Mouse (Mus musculus): ENCODE results near the gene Kctd18.

Gene Kctd18

GRCm38 (mm10) chr1:57989052-57989600, 29.6 kb downstream of the Kctd18 start:
- DNase-seq (ENCODE audit: low spot score), result no peak

GRCm38 (mm10) chr1:57976860-57977259, 41.9 kb downstream of the Kctd18 start:
- no peak for DNase-seq (ENCODE audit: low spot score)

GRCm38 (mm10) chr1:57971588-57971987, 47.2 kb downstream of the Kctd18 start:
- DNase-seq (ENCODE audit: low spot score), result no peak

- DNase-seq (ENCODE audit: low spot score), result peak; percentile 95
Observed at GRCm38 (mm10) chr1:57969327-57970271, 49.2 kb downstream of the Kctd18 start.

- DNase-seq (ENCODE audit: low spot score), result no peak
Observed at GRCm38 (mm10) chr1:57955774-57956173, 63.0 kb downstream of the Kctd18 start.

- DNase-seq (ENCODE audit: low spot score), result no peak
Observed at GRCm38 (mm10) chr1:57954376-57954765, 64.4 kb downstream of the Kctd18 start.

- no peak for DNase-seq (ENCODE audit: low spot score)
Observed at GRCm38 (mm10) chr1:57953586-57954375, 65.0 kb downstream of the Kctd18 start.

GRCm38 (mm10) chr1:57952509-57952908, 66.2 kb downstream of the Kctd18 start:
- no peak for DNase-seq (ENCODE audit: low spot score)

- no peak for DNase-seq (ENCODE audit: low spot score)
Observed at GRCm38 (mm10) chr1:57949716-57950115, 69.0 kb downstream of the Kctd18 start.

- DNase-seq (ENCODE audit: low spot score), result peak; percentile 63
Observed at GRCm38 (mm10) chr1:57949195-57949594, 69.6 kb downstream of the Kctd18 start.

GRCm38 (mm10) chr1:57947552-57948347, 71.0 kb downstream of the Kctd18 start:
- no peak for DNase-seq (ENCODE audit: low spot score)

GRCm38 (mm10) chr1:57942215-57942614, 76.5 kb downstream of the Kctd18 start:
- DNase-seq (ENCODE audit: low spot score), result no peak

- no peak for DNase-seq (ENCODE audit: low spot score)
Observed at GRCm38 (mm10) chr1:57941734-57942133, 77.0 kb downstream of the Kctd18 start.

- DNase-seq (ENCODE audit: low spot score), result no peak
Observed at GRCm38 (mm10) chr1:57941095-57941494, 77.7 kb downstream of the Kctd18 start.

- DNase-seq (ENCODE audit: low spot score), result no peak
Observed at GRCm38 (mm10) chr1:57940691-57941090, 78.1 kb downstream of the Kctd18 start.

- no peak for DNase-seq (ENCODE audit: low spot score)
Observed at GRCm38 (mm10) chr1:57934287-57934686, 84.5 kb downstream of the Kctd18 start.

- DNase-seq (ENCODE audit: low spot score), result no peak
Observed at GRCm38 (mm10) chr1:57918567-57918966, 100.2 kb downstream of the Kctd18 start.

GRCm38 (mm10) chr1:57917342-57917741, 101.4 kb downstream of the Kctd18 start:
- DNase-seq (ENCODE audit: low spot score), result no peak

GRCm38 (mm10) chr1:57911561-57911960, 107.2 kb downstream of the Kctd18 start:
- no peak for DNase-seq (ENCODE audit: low spot score)

GRCm38 (mm10) chr1:57906312-57906711, 112.4 kb downstream of the Kctd18 start:
- DNase-seq (ENCODE audit: low spot score), result no peak

GRCm38 (mm10) chr1:57905912-57906311, 112.8 kb downstream of the Kctd18 start:
- DNase-seq (ENCODE audit: low spot score), result no peak
